Mouse (Mus musculus) gastrocnemius, postnatal 25 days (tissue): ENCODE data around the gene Arpp19. TPM values are rescaled to one million over a fixed set of nuclear protein-coding genes. Genes with fewer than 3 reads are reported as not detected.

Experiments
- DNase-seq: peaks from one replicate; pipeline ENCODE4 v3.0.0; 2022
- total RNA-seq, 2 experiments: library from RNA; stranded (reverse); gene quantifications; 1 replicate in 1 of 2; 2 replicates in 1 of 2; pipeline ENCODE4 v1.2.3; 2021

The Arpp19 gene
- total RNA-seq, 2 experiments from 2014 or later, result 119 to 149 TPM

GRCm38 (mm10) chr9:75102131-75102530 lies 64.7 kb downstream of the Arpp19 start:
- no peak for DNase-seq

Other genes starting within 250 kb of the Arpp19 start
- gene Onecut1, start 175.7 kb upstream of the Arpp19 start, total RNA-seq, result not detected
- 10 to 100 TPM; 17.1 to 25.6 TPM for gene Fam214a, start 84.7 kb upstream of the Arpp19 start, total RNA-seq
- gene Myo5a, start 33.4 kb downstream of the Arpp19 start, total RNA-seq, result 1 to 10 TPM; 8.3 to 8.6 TPM
- 1 to 10 TPM; 6.7 to 7.6 TPM for gene Myo5c, start 194.4 kb downstream of the Arpp19 start, total RNA-seq